Mouse (Mus musculus): ENCODE measurements around the gene BC034090. TPM values are rescaled to one million over a fixed set of nuclear protein-coding genes. Genes with fewer than 3 reads are reported as not detected.

BC034090 gene
- polyA plus RNA-seq, 1 experiment, result 9.9 TPM

GRCm38 (mm10) chr1:155212493-155212892 lies 31.8 kb downstream of the BC034090 start:
- 45% methylated on average over 6 of the region's 6 CpGs for WGBS

GRCm38 (mm10) chr1:155212081-155212480 lies 32.2 kb downstream of the BC034090 start:
- Histone ChIP-seq H3K4me3 (replicated peaks; ENCODE audit: extremely low read depth, low read depth, low read length) (no peak overlapping the region), H3K4me1 (ENCODE audit: control insufficient read depth, insufficient read depth, low read length) (peaks cover 12% of the 10 kb centered on the region)
- TF ChIP-seq POLR2A (IDR thresholded peaks at IDR 0.05; ENCODE audit: borderline replicate concordance, extremely low read depth, low read depth, low read length), result no peak
- no peak for TF ChIP-seq CTCF (IDR thresholded peaks at IDR 0.05; ENCODE audit: insufficient read depth, low read length)
- 21% methylated on average over 4 of the region's 4 CpGs for WGBS
- DNase-seq, result no peak

More at GRCm38 (mm10) chr1:155212493-155212892, 31.8 kb downstream of the BC034090 start:
- no peak overlapping the region for H3K4me3 ChIP-seq (replicated peaks; ENCODE audit: extremely low read depth, low read depth, low read length)
- peaks cover 12% of the 10 kb centered on the region for H3K4me1 ChIP-seq (ENCODE audit: control insufficient read depth, insufficient read depth, low read length)
- no peak for DNase-seq
- TF ChIP-seq CTCF (IDR thresholded peaks at IDR 0.05; ENCODE audit: insufficient read depth, low read length), result no peak

GRCm38 (mm10) chr1:155211017-155211416 lies 33.2 kb downstream of the BC034090 start:
- Histone ChIP-seq H3K4me1 (ENCODE audit: control insufficient read depth, insufficient read depth, low read length) (peaks cover 12% of the 10 kb centered on the region), H3K4me3 (replicated peaks; ENCODE audit: extremely low read depth, low read depth, low read length) (no peak overlapping the region)
- TF ChIP-seq POLR2A (IDR thresholded peaks at IDR 0.05; ENCODE audit: borderline replicate concordance, extremely low read depth, low read depth, low read length) (no peak), CTCF (IDR thresholded peaks at IDR 0.05; ENCODE audit: insufficient read depth, low read length) (no peak)
- no peak for DNase-seq
- WGBS, result 58% methylated on average over 7 of the region's 7 CpGs

- WGBS, result 53% methylated on average over 11 of the region's 11 CpGs
- TF ChIP-seq CTCF (IDR thresholded peaks at IDR 0.05; ENCODE audit: insufficient read depth, low read length) (no peak), POLR2A (IDR thresholded peaks at IDR 0.05; ENCODE audit: borderline replicate concordance, extremely low read depth, low read depth, low read length) (no peak)
- H3K4me1 ChIP-seq (ENCODE audit: control insufficient read depth, insufficient read depth, low read length), result peaks cover 12% of the 10 kb centered on the region
- no peak overlapping the region for H3K4me3 ChIP-seq (replicated peaks; ENCODE audit: extremely low read depth, low read depth, low read length)
- DNase-seq, result no peak
Observed at GRCm38 (mm10) chr1:155210011-155210763, 34.1 kb downstream of the BC034090 start.

- H3K4me3 ChIP-seq (replicated peaks; ENCODE audit: extremely low read depth, low read depth, low read length), result no peak overlapping the region
- 60% methylated on average over 3 of the region's 3 CpGs for WGBS
- H3K4me1 ChIP-seq (ENCODE audit: control insufficient read depth, insufficient read depth, low read length), result peaks cover 10% of the 10 kb centered on the region
- no peak for DNase-seq
- TF ChIP-seq POLR2A (IDR thresholded peaks at IDR 0.05; ENCODE audit: borderline replicate concordance, extremely low read depth, low read depth, low read length), result no peak
- TF ChIP-seq CTCF (IDR thresholded peaks at IDR 0.05; ENCODE audit: insufficient read depth, low read length), result no peak
Observed at GRCm38 (mm10) chr1:155207859-155208258, 36.4 kb downstream of the BC034090 start.

GRCm38 (mm10) chr1:155205822-155206660 lies 38.2 kb downstream of the BC034090 start:
- no peak for DNase-seq
- WGBS, result 74% methylated on average over 19 of the region's 19 CpGs
- TF ChIP-seq CTCF (IDR thresholded peaks at IDR 0.05; ENCODE audit: insufficient read depth, low read length), result no peak
- H3K4me3 ChIP-seq (replicated peaks; ENCODE audit: extremely low read depth, low read depth, low read length), result no peak overlapping the region
- H3K4me1 ChIP-seq (ENCODE audit: control insufficient read depth, insufficient read depth, low read length), result peaks cover 2% of the 10 kb centered on the region; the same call in 1 of the 2 replicates

GRCm38 (mm10) chr1:155205311-155205710 lies 38.9 kb downstream of the BC034090 start:
- TF ChIP-seq POLR2A (IDR thresholded peaks at IDR 0.05; ENCODE audit: borderline replicate concordance, extremely low read depth, low read depth, low read length) (no peak), CTCF (IDR thresholded peaks at IDR 0.05; ENCODE audit: insufficient read depth, low read length) (no peak)
- DNase-seq, result no peak
- Histone ChIP-seq H3K4me3 (replicated peaks; ENCODE audit: extremely low read depth, low read depth, low read length) (no peak overlapping the region), H3K4me1 (ENCODE audit: control insufficient read depth, insufficient read depth, low read length) (no peaks in the 10 kb centered on the region; the same call in 1 of the 2 replicates)
- WGBS, result 62% methylated on average over 7 of the region's 7 CpGs

GRCm38 (mm10) chr1:155204560-155205162 lies 39.6 kb downstream of the BC034090 start:
- WGBS, result 66% methylated on average over 8 of the region's 8 CpGs
- Histone ChIP-seq H3K4me3 (replicated peaks; ENCODE audit: extremely low read depth, low read depth, low read length) (no peak overlapping the region), H3K4me1 (ENCODE audit: control insufficient read depth, insufficient read depth, low read length) (no peaks in the 10 kb centered on the region)
- TF ChIP-seq CTCF (IDR thresholded peaks at IDR 0.05; ENCODE audit: insufficient read depth, low read length), result no peak
- TF ChIP-seq POLR2A (IDR thresholded peaks at IDR 0.05; ENCODE audit: borderline replicate concordance, extremely low read depth, low read depth, low read length), result no peak
- DNase-seq, result no peak

GRCm38 (mm10) chr1:155203954-155204353 lies 40.3 kb downstream of the BC034090 start:
- DNase-seq, result no peak
- Histone ChIP-seq H3K4me1 (ENCODE audit: control insufficient read depth, insufficient read depth, low read length) (no peaks in the 10 kb centered on the region), H3K4me3 (replicated peaks; ENCODE audit: extremely low read depth, low read depth, low read length) (no peak overlapping the region)
- TF ChIP-seq POLR2A (IDR thresholded peaks at IDR 0.05; ENCODE audit: borderline replicate concordance, extremely low read depth, low read depth, low read length) (no peak), CTCF (IDR thresholded peaks at IDR 0.05; ENCODE audit: insufficient read depth, low read length) (no peak)
- WGBS, result 98% methylated on average over 12 of the region's 12 CpGs

All from lung, adult 2 months (tissue).